ENCODE assay signal across 7 mouse cellular contexts in the genomic region with DNA sequence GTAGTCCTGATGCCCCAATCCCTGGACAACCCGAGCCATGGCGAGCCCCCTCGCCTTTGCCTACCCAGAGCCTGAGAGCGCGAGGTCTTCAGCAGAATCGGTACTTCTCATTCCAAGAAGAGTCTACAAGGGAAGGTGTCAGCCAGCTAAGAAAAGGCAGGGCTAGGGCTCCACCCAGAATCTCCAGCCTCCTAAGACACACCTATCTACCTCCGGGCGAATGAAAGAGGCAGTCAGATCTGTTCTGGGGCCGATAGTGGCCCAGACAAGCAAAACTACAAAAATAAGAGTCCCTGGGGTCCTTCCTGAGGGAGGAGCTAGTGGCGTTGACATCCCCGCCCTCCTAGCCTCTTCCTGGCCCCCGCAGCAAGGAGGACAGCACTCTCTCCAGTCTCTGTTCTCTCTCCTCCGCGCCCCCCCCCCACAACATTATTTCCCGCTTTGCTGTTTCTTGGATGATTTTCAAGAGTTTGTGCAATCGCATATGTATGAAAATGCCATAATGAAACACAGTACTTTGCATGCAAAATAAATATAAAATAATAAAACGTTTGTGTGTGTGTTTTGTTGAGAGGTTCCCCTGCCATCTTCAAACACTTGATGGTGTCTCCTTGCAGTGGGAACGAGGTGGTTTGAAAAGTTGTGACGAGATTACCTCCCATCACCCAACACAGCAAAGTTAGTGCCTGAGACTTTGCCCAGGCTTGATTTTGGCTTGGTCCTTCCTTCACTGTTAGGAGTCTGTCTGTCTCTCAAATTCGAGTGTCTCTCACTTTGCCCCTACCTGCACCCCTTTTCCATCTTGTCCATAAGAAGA. TPM values are rescaled to one million over a fixed set of nuclear protein-coding genes. Genes with fewer than 3 reads are reported as not detected.
DNase-seq lines count a peak whose midpoint lies in the region; ATAC-seq and TF ChIP-seq lines count a peak whose summit lies in the region.

No protein-coding gene starts in this region.

- no peaks in the 10 kb centered on the region for H3K36me3 ChIP-seq in embryonic facial prominence, embryonic 11.5 days (replicated peaks; ENCODE audit: control insufficient read depth, insufficient read depth, low read depth, low read length)
- no peaks in the 10 kb centered on the region for H3K36me3 ChIP-seq in limb, embryonic 15.5 days
- no peaks in the 10 kb centered on the region for H3K36me3 ChIP-seq in myocyte (ENCODE audit: control insufficient read depth, insufficient read depth)

- WGBS in embryonic facial prominence, embryonic 11.5 days: 2% methylated on average over 20 of the region's 20 CpGs
- WGBS in limb, embryonic 15.5 days: 5% methylated on average over 20 of the region's 20 CpGs

- H3K27me3 ChIP-seq in embryonic facial prominence, embryonic 11.5 days (ENCODE audit: control insufficient read depth, insufficient read depth, low read length): no peaks in the 10 kb centered on the region; the same call in 1 of the 2 replicates
- no peaks in the 10 kb centered on the region for H3K27me3 ChIP-seq in limb, embryonic 15.5 days
- no peaks in the 10 kb centered on the region for H3K27me3 ChIP-seq in myocyte (ENCODE audit: control insufficient read depth, insufficient read depth, insufficient read length)

- H3K79me2 ChIP-seq in myocyte (ENCODE audit: control insufficient read depth, insufficient read depth): no peaks in the 10 kb centered on the region

- H3ac ChIP-seq in myocyte (ENCODE audit: control insufficient read depth, insufficient read length): peak overlapping the region; percentile 64

- H3K9ac ChIP-seq in embryonic facial prominence, embryonic 11.5 days (replicated peaks; ENCODE audit: low read length): peak overlapping the region; percentile 74
- H3K9ac ChIP-seq in limb, embryonic 15.5 days: 0 out of 2 replicates have a peak overlapping the region, but pooled peaks have one; percentile 26

- H3K4me1 ChIP-seq in embryonic facial prominence, embryonic 11.5 days (ENCODE audit: control insufficient read depth, insufficient read depth, low read length): 0 out of 2 replicates have a peak, but pooled peaks cover 4% of the 10 kb centered on the region
- peaks cover 40% of the 10 kb centered on the region for H3K4me1 ChIP-seq in limb, embryonic 15.5 days

- intact Hi-C loops in heart, postnatal 14 days (cut with DNase I): loop anchor here (2.0 to 5.0 kb wide), 2 partner anchors 15 to 49 kb away; no protein-coding TSS in a partner anchor

- peak overlapping the region; percentile 96 for H3K4me2 ChIP-seq in embryonic facial prominence, embryonic 11.5 days (ENCODE audit: low read depth, low read length)
- H3K4me2 ChIP-seq in limb, embryonic 15.5 days: peak overlapping the region; percentile 87
- peak overlapping the region; percentile 85 for H3K4me2 ChIP-seq in myocyte (ENCODE audit: low read depth)

- no peak for ATAC-seq in embryonic facial prominence, embryonic 11.5 days (replicated peaks; ENCODE audit: insufficient number of reproducible peaks, low FRiP score, low TSS enrichment, low read depth)
- ATAC-seq in limb, embryonic 15.5 days (ENCODE audit: insufficient number of reproducible peaks, low FRiP score, low TSS enrichment, low read depth): 0 out of 2 replicates have a peak, but pooled peaks have one; percentile 30

- DNase-seq in R1 (ENCODE audit: low read depth, low spot score): peak; percentile 98
- peak; percentile 67 for DNase-seq in embryonic facial prominence, embryonic 11.5 days (ENCODE audit: low spot score)
- DNase-seq in heart, postnatal 14 days: peak; percentile 32 to 49
- peak; percentile 65 for DNase-seq in yolk sac, embryonic 10.5 days (ENCODE audit: low spot score)
- DNase-seq in urinary bladder, adult 2 months (ENCODE audit: low spot score): no peak

- peak overlapping the region; percentile 54 for H3K4me3 ChIP-seq in embryonic facial prominence, embryonic 11.5 days (ENCODE audit: low read depth, low read length)
- H3K4me3 ChIP-seq in limb, embryonic 15.5 days: peak overlapping the region; percentile 53
- peak overlapping the region; percentile 65 for H3K4me3 ChIP-seq in myocyte

- no peaks in the 10 kb centered on the region for H3K9me3 ChIP-seq in embryonic facial prominence, embryonic 11.5 days (replicated peaks; ENCODE audit: control insufficient read depth, low read length)
- no peaks in the 10 kb centered on the region for H3K9me3 ChIP-seq in limb, embryonic 15.5 days

- H3K27ac ChIP-seq in embryonic facial prominence, embryonic 11.5 days (replicated peaks; ENCODE audit: low read depth, low read length): no peak overlapping the region
- peak overlapping the region; percentile 76 for H3K27ac ChIP-seq in limb, embryonic 15.5 days

- no peak for TF ChIP-seq POLR2A in myocyte (IDR thresholded peaks at IDR 0.05; ENCODE audit: insufficient read length, low read depth)

TF ChIP-seq in myocyte, 11 proteins besides CTCF, POLR2A, EP300 and RAD21:
- TF ChIP-seq CEBPB (IDR thresholded peaks at IDR 0.05; ENCODE audit: insufficient read depth, poor library complexity, severe bottlenecking) (0 out of 2 replicates have a peak, but pooled peaks have one; percentile 60), POLR2AphosphoS2 (IDR thresholded peaks at IDR 0.05; ENCODE audit: insufficient read length, low read depth) (no peak)

RNA-seq across cellular contexts. Expression of a gene that starts 1.7 kb away (rescaled TPM):
- polyA plus RNA-seq in embryonic facial prominence, embryonic 11.5 days (2014; fragmentation: Nextera tagmentation; extraction: Ambion mirVana): 7.5 and 7.9 TPM in 2 replicates
- 10 to 100 TPM; 25.1 to 26.3 TPM for total RNA-seq in heart, postnatal 14 days (2021)
- 34.2 and 37.5 TPM in 2 replicates for polyA plus RNA-seq in limb, embryonic 15.5 days (2015; fragmentation: Nextera tagmentation; extraction: Ambion mirVana)
- polyA plus RNA-seq in myocyte (2012; fragmentation: generic; extraction: Trizol): 4.9 TPM
- 16.5 and 17.1 TPM in 2 replicates for polyA plus RNA-seq in urinary bladder, adult 2 months (2012; rRNA removed)
